Mouse (Mus musculus) hindbrain, embryonic 16.5 days (tissue): ENCODE measurements around the gene Herpud1. TPM values are rescaled to one million over a fixed set of nuclear protein-coding genes. Genes with fewer than 3 reads are reported as not detected.

ENCODE experiments used
- ATAC-seq: fragments of 200-750 bp; cut with Nextera tagmentation; 2 replicates; pipeline ENCODE4 v1.8.0; 2017; ENCODE audit warnings: moderate TSS enrichment, moderate library complexity
- H3K27ac ChIP-seq: fragments of 300-500 bp; sonication (generic); 2 replicates; pipeline ENCODE4 v1.5.1; 2014; ENCODE audit warnings: low read depth, mild to moderate bottlenecking, control low read depth, low read length, moderate library complexity
- H3K27me3 ChIP-seq: fragments of 300-500 bp; sonication (generic); replicated peaks from 2 replicates; pipeline ENCODE4 v1.6.1; 2014; ENCODE audit warnings: low read length; ENCODE audit not compliant: control insufficient read depth, insufficient read depth
- H3K36me3 ChIP-seq: fragments of 300-500 bp; sonication (generic); 2 replicates; pipeline ENCODE4 v1.6.1; 2014; ENCODE audit warnings: mild to moderate bottlenecking, low read length, moderate library complexity, mixed read lengths; ENCODE audit not compliant: control insufficient read depth, insufficient read depth
- H3K4me1 ChIP-seq: fragments of 300-500 bp; sonication (generic); 2 replicates; pipeline ENCODE4 v1.6.1; 2014; ENCODE audit warnings: low read depth, low read length; ENCODE audit not compliant: control insufficient read depth, insufficient read depth
- H3K4me2 ChIP-seq: fragments of 300-500 bp; sonication (generic); 2 replicates; pipeline ENCODE4 v1.6.1; 2014; ENCODE audit warnings: mild to moderate bottlenecking, low read length, control low read depth, moderate library complexity
- H3K4me3 ChIP-seq: fragments of 300-500 bp; sonication (generic); 2 replicates; pipeline ENCODE4 v1.5.1; 2014; ENCODE audit warnings: mild to moderate bottlenecking, low read length, control low read depth, moderate library complexity
- H3K9ac ChIP-seq: fragments of 300-500 bp; sonication (generic); 2 replicates; pipeline ENCODE4 v1.6.1; 2014; ENCODE audit warnings: low read depth, mild to moderate bottlenecking, control low read depth, low read length, moderate library complexity
- H3K9me3 ChIP-seq: fragments of 300-500 bp; sonication (generic); 2 replicates; pipeline ENCODE4 v1.6.1; 2014; ENCODE audit warnings: mild to moderate bottlenecking, low read length, moderate library complexity; ENCODE audit not compliant: control insufficient read depth
- WGBS: fragments of 180-500 bp; shearing (Covaris S2); extraction: QIAGEN DNeasy Blood & Tissue Kit; methylation state at CpG from one replicate; pipeline ENCODE4 v1.1.7; 2014; 5-methylcytosine and 5-hydroxymethylcytosine counted together
- polyA plus RNA-seq: library from polyadenylated mRNA; unstranded; fragments of >200 nt; fragmentation: Nextera tagmentation; extraction: Ambion mirVana; gene quantifications from 2 replicates; pipeline ENCODE4 v1.2.1, GENCODE M21; 2015

Gene Herpud1
- polyA plus RNA-seq: 71.3 and 77.9 TPM in 2 replicates

DNA sequence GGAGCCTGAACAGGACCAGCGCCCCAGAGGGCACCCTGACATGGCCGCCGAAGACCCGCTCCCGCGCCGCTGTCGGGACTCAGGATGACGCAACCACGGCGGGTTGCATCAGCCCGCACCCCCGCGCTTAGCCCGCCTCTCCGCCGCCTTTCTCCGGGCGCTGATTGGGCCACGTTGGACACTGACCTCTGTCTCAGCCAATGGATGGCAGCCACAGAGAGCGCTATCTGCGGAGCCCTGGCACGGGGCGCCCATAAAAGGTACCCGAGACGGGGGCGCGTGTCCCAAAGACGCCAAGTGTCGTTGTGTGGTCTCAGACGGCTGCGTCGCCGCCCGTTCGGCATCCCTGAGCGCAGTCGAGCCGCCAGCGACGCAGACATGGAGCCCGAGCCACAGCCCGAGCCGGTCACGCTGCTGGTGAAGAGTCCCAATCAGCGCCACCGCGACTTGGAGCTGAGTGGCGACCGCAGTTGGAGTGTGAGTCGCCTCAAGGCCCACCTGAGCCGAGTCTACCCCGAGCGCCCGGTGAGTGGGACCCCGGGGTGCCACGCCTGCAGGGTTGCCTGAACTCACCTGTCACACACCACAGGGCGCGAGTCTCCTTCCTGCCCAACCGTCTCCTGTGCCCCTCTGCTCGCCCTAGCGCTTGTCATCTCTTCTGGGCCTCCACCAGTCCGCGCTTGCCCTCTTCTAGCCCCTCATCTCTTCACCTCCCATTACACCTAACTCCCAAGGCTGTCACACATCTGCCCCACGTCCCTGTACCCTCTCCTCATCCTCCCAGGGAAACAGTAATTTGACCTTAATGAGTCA lies at the start of gene Herpud1:
Gene Herpud1, plus strand, starts transcription at position 225 of the 813 bp plus-strand sequence.
- Histone ChIP-seq H3K9me3 (no peaks in the 10 kb centered on the region), H3K4me3 (peak within 1 kb of the TSS; percentile 60), H3K4me2 (peak within 1 kb of the TSS; percentile 83), H3K4me1 (peaks cover 12% of the 10 kb centered on the region), H3K27ac (peak within 1 kb of the TSS; percentile 93), H3K27me3 (no peaks in the 10 kb centered on the region), H3K9ac (peak within 1 kb of the TSS; percentile 93), H3K36me3 (peaks cover 19% of the 10 kb centered on the region)
- 0% methylated on average over 51 of the region's 65 CpGs for WGBS
- peak; percentile 99 for ATAC-seq

DNA sequence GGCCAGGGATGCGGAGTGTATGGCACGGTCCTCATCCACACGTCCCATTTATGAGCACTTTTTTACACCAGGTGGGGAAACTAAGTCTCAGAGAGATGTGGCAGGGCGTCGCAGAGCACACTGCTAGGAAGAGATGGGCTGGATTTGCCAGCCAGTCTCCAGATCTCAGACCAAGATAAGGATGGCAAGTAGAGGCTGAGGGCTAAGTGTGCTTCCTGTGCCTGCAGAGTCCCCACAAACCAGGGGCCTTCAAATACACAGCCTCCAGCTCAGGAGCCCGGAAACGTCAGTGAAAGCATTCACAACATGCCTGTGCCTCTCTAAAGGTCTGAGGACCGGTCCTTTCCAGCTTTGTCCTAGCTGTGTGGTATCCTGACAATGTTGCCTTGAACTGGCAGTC lies 48.7 kb upstream of the Herpud1 start:
- H3K36me3 ChIP-seq: no peaks in the 10 kb centered on the region

DNA sequence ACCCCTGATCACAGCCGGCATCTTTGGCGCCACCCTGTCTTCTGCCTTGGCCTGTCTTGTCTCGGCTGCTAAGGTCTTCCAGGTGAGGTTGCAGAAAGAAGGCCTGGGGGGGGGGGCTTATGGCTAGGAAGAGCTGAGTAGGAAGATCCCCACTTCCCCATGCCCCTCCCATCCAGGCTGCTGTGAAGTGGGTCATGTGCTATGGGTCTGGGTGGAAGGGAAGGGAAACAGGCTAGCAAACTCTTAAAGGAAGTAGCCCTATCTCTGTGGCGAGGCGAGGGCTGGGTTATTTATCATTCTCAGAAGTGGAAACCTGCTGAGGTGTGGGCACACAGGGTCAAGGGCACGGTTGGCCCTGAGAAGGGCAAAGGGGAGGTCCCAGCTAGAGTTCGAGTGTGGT lies 45.4 kb upstream of the Herpud1 start:
- Histone ChIP-seq H3K4me3 (no peak overlapping the region), H3K27ac (no peak overlapping the region), H3K4me2 (no peak overlapping the region), H3K36me3 (no peaks in the 10 kb centered on the region), H3K9me3 (no peaks in the 10 kb centered on the region), H3K4me1 (no peaks in the 10 kb centered on the region; the same call in 1 of the 2 replicates), H3K9ac (no peak overlapping the region), H3K27me3 (no peaks in the 10 kb centered on the region)
- no peak for ATAC-seq
- WGBS: 87% methylated on average over 7 of the region's 7 CpGs

More for the DNA sequence above, 48.7 kb upstream of the Herpud1 start:
- no peaks in the 10 kb centered on the region for H3K9me3 ChIP-seq
- H3K27me3 ChIP-seq: no peaks in the 10 kb centered on the region
- 81% methylated on average over 8 of the region's 8 CpGs for WGBS
- H3K9ac ChIP-seq: no peak overlapping the region
- no peak overlapping the region for H3K4me3 ChIP-seq
- no peak overlapping the region for H3K4me2 ChIP-seq
- ATAC-seq: no peak
- no peak overlapping the region for H3K27ac ChIP-seq
- no peaks in the 10 kb centered on the region for H3K4me1 ChIP-seq

DNA sequence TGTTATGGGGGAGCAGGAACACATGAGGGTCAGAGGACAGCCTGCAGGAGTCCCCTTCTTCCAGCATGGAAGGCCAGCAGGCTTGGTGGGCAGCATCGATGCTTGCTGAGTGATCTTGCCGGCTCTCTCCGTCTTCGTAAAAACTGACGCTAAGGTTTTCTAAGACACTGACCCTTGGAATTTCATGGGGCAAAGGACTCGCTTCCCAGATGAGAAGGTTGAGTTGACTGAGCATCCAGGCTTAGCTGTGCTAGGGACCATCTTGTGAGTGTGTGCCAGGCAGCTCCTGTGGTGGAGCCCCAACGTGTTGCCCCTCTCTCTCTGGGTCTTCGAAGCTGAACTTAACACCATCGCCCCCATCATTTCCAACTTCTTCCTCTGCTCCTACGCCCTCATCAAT lies 43.5 kb upstream of the Herpud1 start:
- no peaks in the 10 kb centered on the region for H3K27me3 ChIP-seq
- H3K36me3 ChIP-seq: no peaks in the 10 kb centered on the region
- 89% methylated on average over 10 of the region's 10 CpGs for WGBS
- ATAC-seq: no peak
- H3K27ac ChIP-seq: no peak overlapping the region
- no peak overlapping the region for H3K4me2 ChIP-seq
- no peaks in the 10 kb centered on the region for H3K9me3 ChIP-seq
- H3K9ac ChIP-seq: no peak overlapping the region
- no peaks in the 10 kb centered on the region; the same call in 1 of the 2 replicates for H3K4me1 ChIP-seq
- H3K4me3 ChIP-seq: no peak overlapping the region

DNA sequence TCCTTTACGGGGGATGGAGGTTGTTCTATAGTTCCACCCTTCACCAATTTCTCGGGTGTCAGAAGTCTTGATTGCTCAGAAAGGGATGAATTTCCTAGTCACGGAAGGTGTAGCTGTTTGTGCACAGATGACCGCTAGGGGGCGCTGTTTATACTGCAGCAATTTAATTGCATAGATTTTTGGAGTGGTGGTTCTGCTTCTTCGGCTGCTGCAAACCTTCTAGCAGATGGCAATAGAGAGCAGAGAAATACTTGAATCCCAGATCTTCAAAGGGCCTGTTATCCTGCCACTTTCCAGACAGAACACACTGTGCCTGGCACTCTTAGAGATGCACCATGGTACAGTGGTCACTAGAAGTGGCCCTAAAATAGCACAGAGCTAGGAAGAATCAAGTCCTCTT lies 42.9 kb upstream of the Herpud1 start:
- Histone ChIP-seq H3K4me2 (no peak overlapping the region), H3K27me3 (no peaks in the 10 kb centered on the region), H3K4me1 (no peaks in the 10 kb centered on the region; the same call in 1 of the 2 replicates), H3K36me3 (no peaks in the 10 kb centered on the region), H3K9ac (no peak overlapping the region), H3K9me3 (no peaks in the 10 kb centered on the region), H3K4me3 (no peak overlapping the region), H3K27ac (no peak overlapping the region)
- peak; percentile 67; the same call in 1 of the 2 replicates for ATAC-seq
- 13% methylated on average over 6 of the region's 6 CpGs for WGBS

DNA sequence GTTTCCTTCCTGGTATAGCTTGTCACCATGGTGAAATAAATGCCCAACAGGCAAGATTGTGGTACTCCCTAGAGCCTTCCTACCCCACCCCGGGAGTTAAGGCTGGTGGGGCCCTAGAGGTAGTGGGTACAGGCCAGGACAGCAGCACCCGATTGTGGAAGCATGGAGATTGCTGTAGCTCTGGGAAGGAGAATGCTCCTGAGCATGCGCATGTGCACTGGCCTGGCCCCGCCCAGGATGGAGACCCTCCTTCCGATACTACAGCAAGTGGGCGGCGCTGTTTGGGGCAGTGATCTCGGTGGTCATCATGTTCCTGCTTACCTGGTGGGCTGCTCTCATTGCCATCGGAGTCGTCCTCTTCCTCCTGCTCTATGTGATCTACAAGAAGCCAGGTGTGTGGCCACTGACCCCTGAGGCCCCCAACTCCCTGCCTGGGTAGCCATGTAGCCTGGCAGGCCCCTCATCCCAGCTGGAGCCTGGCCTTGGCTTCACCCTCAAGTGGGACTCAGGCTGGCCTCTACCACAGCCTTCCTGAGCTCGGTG lies 42.4 kb upstream of the Herpud1 start:
- H3K4me2 ChIP-seq: no peak overlapping the region
- H3K27me3 ChIP-seq: no peaks in the 10 kb centered on the region
- 81% methylated on average over 11 of the region's 11 CpGs for WGBS
- H3K27ac ChIP-seq: no peak overlapping the region
- no peak overlapping the region for H3K4me3 ChIP-seq
- H3K4me1 ChIP-seq: no peaks in the 10 kb centered on the region; the same call in 1 of the 2 replicates
- ATAC-seq: peak; percentile 30; the same call in 1 of the 2 replicates
- H3K9ac ChIP-seq: no peak overlapping the region
- no peaks in the 10 kb centered on the region for H3K9me3 ChIP-seq
- no peaks in the 10 kb centered on the region for H3K36me3 ChIP-seq

DNA sequence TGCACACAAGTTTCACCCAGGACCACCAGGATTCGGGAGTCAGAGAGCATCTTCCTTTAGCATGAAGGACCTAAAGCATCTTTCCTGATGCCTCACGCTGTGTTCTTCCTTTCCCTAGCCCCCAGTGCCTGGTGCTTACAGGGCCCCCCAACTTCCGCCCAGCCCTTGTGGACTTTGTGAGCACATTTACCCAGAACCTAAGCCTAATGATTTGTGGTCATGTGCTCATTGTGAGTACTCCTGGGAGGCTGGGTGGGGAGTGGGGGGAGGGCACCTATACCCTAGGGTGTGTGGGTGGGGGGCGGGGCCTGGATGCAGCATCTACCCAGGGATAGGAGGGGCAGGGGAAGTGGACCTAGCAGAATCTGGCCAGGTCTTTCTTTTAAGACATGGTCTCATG lies 40.6 kb upstream of the Herpud1 start:
- Histone ChIP-seq H3K9ac (no peak overlapping the region), H3K9me3 (no peaks in the 10 kb centered on the region), H3K27me3 (no peaks in the 10 kb centered on the region), H3K4me1 (no peaks in the 10 kb centered on the region; the same call in 1 of the 2 replicates), H3K4me2 (no peak overlapping the region), H3K4me3 (no peak overlapping the region), H3K36me3 (no peaks in the 10 kb centered on the region), H3K27ac (no peak overlapping the region)
- 93% methylated on average over 4 of the region's 4 CpGs for WGBS
- ATAC-seq: no peak

DNA sequence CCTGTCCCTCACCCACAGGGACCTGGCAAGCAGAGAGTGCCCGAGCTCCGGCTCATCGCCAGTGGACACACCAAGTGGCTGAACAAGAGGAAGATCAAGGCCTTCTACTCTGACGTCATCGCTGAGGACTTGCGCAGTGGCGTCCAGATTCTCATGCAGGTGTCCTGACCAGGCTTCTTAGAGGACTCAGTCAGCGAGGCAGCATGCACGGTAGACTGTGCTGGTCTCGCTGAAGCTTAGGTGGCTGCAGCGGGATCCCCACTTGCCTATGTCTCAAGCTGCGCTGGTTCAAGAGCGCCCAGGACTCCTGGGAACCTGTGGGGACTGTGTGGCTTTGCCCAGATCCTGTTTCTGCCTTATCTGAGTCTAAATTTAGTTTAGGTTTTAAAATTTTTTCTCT lies 40.0 kb upstream of the Herpud1 start:
- no peaks in the 10 kb centered on the region for H3K27me3 ChIP-seq
- no peaks in the 10 kb centered on the region for H3K36me3 ChIP-seq
- H3K4me2 ChIP-seq: no peak overlapping the region
- ATAC-seq: no peak
- H3K9me3 ChIP-seq: no peaks in the 10 kb centered on the region
- no peaks in the 10 kb centered on the region; the same call in 1 of the 2 replicates for H3K4me1 ChIP-seq
- 92% methylated on average over 13 of the region's 13 CpGs for WGBS
- H3K9ac ChIP-seq: no peak overlapping the region
- no peak overlapping the region for H3K27ac ChIP-seq
- H3K4me3 ChIP-seq: no peak overlapping the region

DNA sequence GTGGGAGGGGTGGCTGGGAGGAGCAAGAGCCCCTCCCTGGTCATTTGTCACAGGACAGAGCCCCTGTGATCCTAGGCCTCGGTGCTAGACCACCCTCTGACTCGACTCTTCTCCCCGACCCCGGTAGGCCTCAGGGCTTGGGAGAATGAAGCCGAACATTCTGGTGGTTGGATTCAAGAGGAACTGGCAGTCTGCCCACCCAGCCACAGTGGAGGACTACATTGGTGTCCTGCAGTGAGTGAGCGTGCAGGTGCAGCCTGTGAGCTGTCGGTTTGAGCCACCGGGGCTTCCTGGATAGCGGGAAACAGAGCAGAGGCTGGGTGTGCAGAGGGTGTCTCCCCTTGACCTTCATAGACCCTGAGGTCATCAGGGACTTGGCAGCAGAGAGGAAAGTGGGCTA lies 37.8 kb upstream of the Herpud1 start:
- Histone ChIP-seq H3K4me1 (no peaks in the 10 kb centered on the region; the same call in 1 of the 2 replicates), H3K4me2 (no peak overlapping the region), H3K27ac (no peak overlapping the region), H3K27me3 (no peaks in the 10 kb centered on the region), H3K9me3 (no peaks in the 10 kb centered on the region), H3K9ac (no peak overlapping the region), H3K36me3 (no peaks in the 10 kb centered on the region), H3K4me3 (no peak overlapping the region)
- WGBS: 65% methylated on average over 9 of the region's 9 CpGs
- ATAC-seq: no peak
